Mouse (Mus musculus) embryonic facial prominence, embryonic 15.5 days (tissue): ENCODE measurements around the gene Chad. TPM values are rescaled to one million over a fixed set of nuclear protein-coding genes. Genes with fewer than 3 reads are reported as not detected.
A peak's percentile ranks its signal among the peaks of the same experiment; 100 is the strongest.

Experiments
- ATAC-seq: fragments of 200-750 bp; cut with Nextera tagmentation; 2 replicates; pipeline ENCODE4 v1.8.0; 2017; ENCODE audit warnings: low read depth, moderate TSS enrichment; ENCODE audit not compliant: insufficient number of reproducible peaks, low FRiP score, low TSS enrichment
- H3K27ac ChIP-seq: fragments of 300-500 bp; sonication (generic); replicated peaks from 2 replicates; pipeline ENCODE4 v1.5.1; 2015; ENCODE audit warnings: mild to moderate bottlenecking, inconsistent platforms
- H3K27me3 ChIP-seq: fragments of 300-500 bp; sonication (generic); 2 replicates; pipeline ENCODE4 v1.6.1; 2015; ENCODE audit warnings: inconsistent platforms
- H3K36me3 ChIP-seq: fragments of 300-500 bp; sonication (generic); 2 replicates; pipeline ENCODE4 v1.6.1; 2015; ENCODE audit warnings: mild to moderate bottlenecking, inconsistent platforms
- H3K4me1 ChIP-seq: fragments of 300-500 bp; sonication (generic); 2 replicates; pipeline ENCODE4 v1.6.1; 2015; ENCODE audit warnings: inconsistent platforms
- H3K4me2 ChIP-seq: fragments of 300-500 bp; sonication (generic); replicated peaks from 2 replicates; pipeline ENCODE4 v1.6.1; 2015; ENCODE audit warnings: mild to moderate bottlenecking, inconsistent platforms
- H3K4me3 ChIP-seq: fragments of 300-500 bp; sonication (generic); replicated peaks from 2 replicates; pipeline ENCODE4 v1.5.1; 2015; ENCODE audit warnings: mild to moderate bottlenecking, inconsistent platforms
- H3K9ac ChIP-seq: fragments of 300-500 bp; sonication (generic); 2 replicates; pipeline ENCODE4 v1.6.1; 2015; ENCODE audit warnings: inconsistent platforms
- H3K9me3 ChIP-seq: fragments of 300-500 bp; sonication (generic); replicated peaks from 2 replicates; pipeline ENCODE4 v1.6.1; 2016; ENCODE audit warnings: inconsistent platforms
- WGBS: fragments of 180-500 bp; shearing (Covaris S2); methylation state at CpG from one replicate; pipeline ENCODE4 v1.1.7; 2015; 5-methylcytosine and 5-hydroxymethylcytosine counted together
- polyA plus RNA-seq: library from polyadenylated mRNA; unstranded; fragments of >200 nt; fragmentation: Nextera tagmentation; extraction: Ambion mirVana; gene quantifications from 2 replicates; pipeline ENCODE4 v1.2.1, GENCODE M21; 2015

The Chad gene
- polyA plus RNA-seq, 1 experiment from 2014 or later = 12.0 TPM

- peaks cover 32% of the 10 kb centered on the region for H3K4me1 ChIP-seq
- H3K9ac ChIP-seq = no peak overlapping the region
- H3K9me3 ChIP-seq = no peaks in the 10 kb centered on the region
- no peak overlapping the region for H3K4me2 ChIP-seq
- H3K36me3 ChIP-seq = no peaks in the 10 kb centered on the region
- H3K27ac ChIP-seq = no peak overlapping the region
- no peak for ATAC-seq
- H3K27me3 ChIP-seq = no peaks in the 10 kb centered on the region
- H3K4me3 ChIP-seq = no peak overlapping the region
- 92% methylated on average over 5 of the region's 5 CpGs for WGBS
Observed at GRCm38 (mm10) chr11:94546381-94546780, 18.5 kb upstream of the Chad start.

DNA sequence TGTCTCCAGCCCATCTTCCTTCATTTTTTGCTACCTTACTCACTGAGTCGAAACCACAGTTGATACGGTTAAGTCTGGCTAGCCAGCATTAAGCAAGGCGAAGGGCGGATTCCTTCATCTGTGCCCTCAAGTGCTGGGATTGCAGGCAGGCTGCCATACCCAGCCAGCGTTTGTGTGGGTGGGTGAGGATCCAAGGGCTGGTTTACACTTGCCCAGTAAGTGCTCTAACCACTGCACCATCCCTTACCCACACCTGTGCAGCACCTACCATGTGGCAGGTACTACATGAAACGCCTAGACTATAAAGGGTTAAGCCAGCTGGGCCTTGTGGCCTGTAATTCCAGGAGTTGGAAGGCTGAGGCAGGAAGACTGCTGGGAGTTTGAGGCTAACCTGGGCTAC is 17.6 kb upstream of the Chad start:
- Histone ChIP-seq H3K9me3 (no peaks in the 10 kb centered on the region), H3K4me1 (peaks cover 32% of the 10 kb centered on the region), H3K27ac (no peak overlapping the region), H3K27me3 (no peaks in the 10 kb centered on the region), H3K4me3 (no peak overlapping the region), H3K36me3 (no peaks in the 10 kb centered on the region), H3K4me2 (no peak overlapping the region), H3K9ac (no peak overlapping the region)
- WGBS = 91% methylated on average over 6 of the region's 6 CpGs
- ATAC-seq = no peak

- no peaks in the 10 kb centered on the region for H3K36me3 ChIP-seq
- H3K27me3 ChIP-seq = no peaks in the 10 kb centered on the region
- no peaks in the 10 kb centered on the region for H3K9me3 ChIP-seq
- H3K9ac ChIP-seq = peak overlapping the region; percentile 54
- no peak for ATAC-seq
- peak overlapping the region; percentile 74 for H3K4me2 ChIP-seq
- peak overlapping the region; percentile 68 for H3K4me3 ChIP-seq
- H3K4me1 ChIP-seq = peaks cover 32% of the 10 kb centered on the region
- 8% methylated on average over 24 of the region's 24 CpGs for WGBS
- 0 out of 2 replicates have a peak overlapping the region, but pooled peaks have one; percentile 93 for H3K27ac ChIP-seq
Observed at GRCm38 (mm10) chr11:94548041-94548784, 16.6 kb upstream of the Chad start.

- peak within 1 kb of the TSS; percentile 74 for H3K4me2 ChIP-seq
- H3K4me3 ChIP-seq = peak within 1 kb of the TSS; percentile 68
- H3K9me3 ChIP-seq = no peaks in the 10 kb centered on the region
- peaks cover 26% of the 10 kb centered on the region for H3K4me1 ChIP-seq
- peak within 1 kb of the TSS; percentile 93 for H3K27ac ChIP-seq
- peak; percentile 85 for ATAC-seq
- WGBS = 3% methylated on average over 48 of the region's 49 CpGs
- no peaks in the 10 kb centered on the region for H3K27me3 ChIP-seq
- H3K9ac ChIP-seq = peak within 1 kb of the TSS; percentile 54
- 0 out of 2 replicates have a peak, but pooled peaks cover under 1% of the 10 kb centered on the region for H3K36me3 ChIP-seq
Observed at GRCm38 (mm10) chr11:94548888-94549690, 15.8 kb upstream of the Chad start, which contains the start of gene Rsad1. Rsad1 (minus strand) TSS chr11:94549255.

- no peak overlapping the region for H3K4me3 ChIP-seq
- 0 out of 2 replicates have a peak overlapping the region, but pooled peaks have one; percentile 74 for H3K4me2 ChIP-seq
- H3K27me3 ChIP-seq = no peaks in the 10 kb centered on the region
- peaks cover 22% of the 10 kb centered on the region for H3K4me1 ChIP-seq
- H3K9ac ChIP-seq = no peak overlapping the region
- H3K27ac ChIP-seq = peak overlapping the region; percentile 93
- 0 out of 2 replicates have a peak, but pooled peaks cover 2% of the 10 kb centered on the region for H3K36me3 ChIP-seq
- ATAC-seq = no peak
- H3K9me3 ChIP-seq = no peaks in the 10 kb centered on the region
- 56% methylated on average over 10 of the region's 10 CpGs for WGBS
Observed at GRCm38 (mm10) chr11:94549691-94550441, 15.0 kb upstream of the Chad start.

DNA sequence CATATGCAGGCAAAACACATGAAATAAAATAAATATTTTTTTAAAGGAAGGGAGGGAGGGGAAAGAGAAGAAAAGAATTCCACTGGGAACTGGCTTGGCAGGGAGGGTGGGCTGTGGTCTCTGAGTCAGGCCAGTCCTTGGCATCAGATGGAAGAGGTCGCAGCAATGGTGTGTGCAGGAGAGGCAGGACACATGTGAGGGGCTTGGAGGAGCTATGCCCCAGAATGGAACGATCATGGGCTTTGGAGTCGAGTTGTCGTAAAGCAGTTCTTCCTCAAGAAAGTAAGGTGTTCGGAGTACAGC is 14.5 kb upstream of the Chad start:
- H3K27ac ChIP-seq = peak overlapping the region; percentile 51
- no peak overlapping the region for H3K4me3 ChIP-seq
- H3K9me3 ChIP-seq = no peaks in the 10 kb centered on the region
- H3K36me3 ChIP-seq = 0 out of 2 replicates have a peak, but pooled peaks cover 2% of the 10 kb centered on the region
- no peaks in the 10 kb centered on the region for H3K27me3 ChIP-seq
- peaks cover 22% of the 10 kb centered on the region for H3K4me1 ChIP-seq
- WGBS = 63% methylated on average over 5 of the region's 5 CpGs
- no peak for ATAC-seq
- no peak overlapping the region for H3K4me2 ChIP-seq
- no peak overlapping the region for H3K9ac ChIP-seq

DNA sequence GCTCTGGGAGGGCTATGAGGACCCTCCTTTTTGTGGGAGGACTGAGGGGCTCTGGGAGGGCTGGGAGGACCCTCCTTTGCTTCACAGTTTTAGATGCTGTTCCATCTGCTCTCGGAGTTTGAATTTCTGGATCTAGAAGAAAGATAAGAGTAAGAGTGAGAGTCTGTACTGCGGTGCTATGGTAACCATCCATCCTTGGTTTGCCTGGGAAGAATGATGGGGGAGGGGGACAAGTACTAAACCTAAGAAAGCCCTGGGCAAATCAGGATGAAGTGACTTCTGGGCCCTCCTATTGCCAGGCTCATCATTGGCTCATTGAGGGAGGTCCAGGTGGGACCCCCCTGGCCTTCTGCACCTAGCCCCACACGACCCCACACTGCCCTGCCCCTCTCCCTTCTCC is 6.6 kb upstream of the Chad start:
- Histone ChIP-seq H3K27ac (no peak overlapping the region), H3K4me2 (no peak overlapping the region), H3K4me1 (no peaks in the 10 kb centered on the region), H3K4me3 (no peak overlapping the region), H3K27me3 (no peaks in the 10 kb centered on the region), H3K36me3 (peaks cover 16% of the 10 kb centered on the region; the same call in 1 of the 2 replicates), H3K9ac (no peak overlapping the region), H3K9me3 (no peaks in the 10 kb centered on the region)
- ATAC-seq = no peak; the same call in 1 of the 2 replicates
- WGBS = 79% methylated on average over 3 of the region's 3 CpGs

GRCm38 (mm10) chr11:94563383-94563782 is 1.5 kb upstream of the Chad start:
- no peak for ATAC-seq
- no peak overlapping the region for H3K4me2 ChIP-seq
- peaks cover 19% of the 10 kb centered on the region for H3K36me3 ChIP-seq
- H3K9me3 ChIP-seq = no peaks in the 10 kb centered on the region
- no peak overlapping the region for H3K9ac ChIP-seq
- H3K4me3 ChIP-seq = no peak overlapping the region
- peaks cover 25% of the 10 kb centered on the region for H3K27me3 ChIP-seq
- H3K27ac ChIP-seq = no peak overlapping the region
- H3K4me1 ChIP-seq = peaks cover 14% of the 10 kb centered on the region
- WGBS = 89% methylated on average over 5 of the region's 5 CpGs

GRCm38 (mm10) chr11:94563821-94564220 is 1.0 kb upstream of the Chad start:
- peak overlapping the region; percentile 48; the same call in 1 of the 2 replicates for H3K4me2 ChIP-seq
- H3K36me3 ChIP-seq = peaks cover 21% of the 10 kb centered on the region
- peaks cover 14% of the 10 kb centered on the region for H3K4me1 ChIP-seq
- peak; percentile 59; the same call in 1 of the 2 replicates for ATAC-seq
- no peak overlapping the region; the same call in 1 of the 2 replicates for H3K4me3 ChIP-seq
- 37% methylated on average over 5 of the region's 5 CpGs for WGBS
- no peaks in the 10 kb centered on the region for H3K9me3 ChIP-seq
- H3K27ac ChIP-seq = 0 out of 2 replicates have a peak overlapping the region, but pooled peaks have one; percentile 55
- H3K9ac ChIP-seq = no peak overlapping the region
- H3K27me3 ChIP-seq = peaks cover 25% of the 10 kb centered on the region

DNA sequence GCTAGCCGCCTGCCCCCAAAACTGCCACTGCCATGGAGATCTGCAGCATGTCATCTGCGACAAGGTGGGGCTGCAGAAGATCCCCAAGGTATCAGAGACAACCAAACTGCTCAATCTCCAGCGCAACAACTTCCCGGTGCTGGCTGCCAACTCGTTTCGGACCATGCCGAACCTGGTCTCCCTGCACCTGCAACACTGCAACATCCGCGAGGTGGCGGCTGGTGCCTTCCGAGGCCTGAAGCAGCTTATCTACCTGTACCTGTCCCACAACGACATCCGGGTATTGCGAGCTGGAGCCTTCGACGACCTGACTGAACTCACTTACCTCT is 268 bp downstream of the Chad start:
- ATAC-seq = no peak
- Histone ChIP-seq H3K36me3 (peaks cover 22% of the 10 kb centered on the region), H3K27ac (no peak overlapping the region), H3K4me3 (peak overlapping the region; percentile 24), H3K9ac (0 out of 2 replicates have a peak overlapping the region, but pooled peaks have one; percentile 4), H3K4me1 (peaks cover 14% of the 10 kb centered on the region), H3K9me3 (no peaks in the 10 kb centered on the region), H3K27me3 (peaks cover 25% of the 10 kb centered on the region), H3K4me2 (peak overlapping the region; percentile 48)
- WGBS = 16% methylated on average over 16 of the region's 16 CpGs

- Histone ChIP-seq H3K4me3 (no peak overlapping the region), H3K27me3 (peaks cover 25% of the 10 kb centered on the region), H3K36me3 (peaks cover 25% of the 10 kb centered on the region), H3K4me2 (no peak overlapping the region), H3K27ac (no peak overlapping the region), H3K9me3 (no peaks in the 10 kb centered on the region), H3K4me1 (peaks cover 14% of the 10 kb centered on the region), H3K9ac (no peak overlapping the region)
- ATAC-seq = no peak
- 82% methylated on average over 6 of the region's 6 CpGs for WGBS
Observed at GRCm38 (mm10) chr11:94566534-94566933, 1.7 kb downstream of the Chad start.
